Mouse (Mus musculus): ENCODE results near the gene Flvcr2.

DNA sequence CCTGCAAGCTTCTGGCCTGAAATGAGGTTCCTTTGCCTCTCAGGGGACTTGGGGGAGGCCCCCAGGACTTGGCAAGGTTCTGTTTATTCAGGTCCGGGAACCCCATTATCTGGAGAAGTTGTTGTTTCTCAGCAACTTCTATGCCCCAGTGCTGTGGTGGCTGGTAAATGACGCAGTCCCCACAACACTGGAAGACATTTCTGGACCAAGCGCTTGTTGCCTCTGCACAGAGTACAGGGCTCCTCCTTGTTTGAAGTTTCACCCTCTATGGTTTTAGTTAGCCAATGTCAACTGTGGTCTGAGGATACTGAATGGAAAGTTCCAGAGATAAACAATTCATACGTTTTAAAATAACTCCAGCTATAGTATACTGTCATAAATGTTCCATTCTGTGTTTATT, 39.4 kb upstream of the Flvcr2 start:
- TF ChIP-seq CTCF (IDR thresholded peaks at IDR 0.05) (no peak), EP300 (IDR thresholded peaks at IDR 0.05) (no peak)

Data from lung, postnatal 0 days (tissue).